Mouse (Mus musculus) hindbrain, embryonic 11.5 days (tissue): ENCODE results near the gene Mb. TPM values are rescaled to one million over a fixed set of nuclear protein-coding genes. Genes with fewer than 3 reads are reported as not detected.
A peak's percentile ranks its signal among the peaks of the same experiment; 100 is the strongest.

Experiments used
- ATAC-seq: fragments of 200-750 bp; cut with Nextera tagmentation; 2 replicates; pipeline ENCODE4 v1.8.0; 2017; ENCODE audit warnings: mild to moderate bottlenecking, moderate TSS enrichment, moderate library complexity; ENCODE audit not compliant: low FRiP score
- DNase-seq: peaks from one replicate; pipeline ENCODE4 v3.0.0-alpha.2; 2015; ENCODE audit warnings: low spot score
- H3K27ac ChIP-seq: fragments of 300-500 bp; sonication (generic); 2 replicates; pipeline ENCODE4 v1.5.1; 2014; ENCODE audit warnings: mild to moderate bottlenecking, low read depth, low read length
- H3K27me3 ChIP-seq: fragments of 300-500 bp; sonication (generic); 2 replicates; pipeline ENCODE4 v1.6.1; 2014; ENCODE audit warnings: mild to moderate bottlenecking, low read length, moderate library complexity, mixed read lengths; ENCODE audit not compliant: control insufficient read depth, insufficient read depth
- H3K36me3 ChIP-seq: fragments of 300-500 bp; sonication (generic); 2 replicates; pipeline ENCODE4 v1.6.1; 2014; ENCODE audit warnings: mild to moderate bottlenecking, low read length, moderate library complexity, mixed read lengths; ENCODE audit not compliant: control insufficient read depth, insufficient read depth
- H3K4me1 ChIP-seq: fragments of 300-500 bp; sonication (generic); replicated peaks from 2 replicates; pipeline ENCODE4 v1.6.1; 2014; ENCODE audit warnings: low read length, mixed read lengths; ENCODE audit not compliant: control insufficient read depth, insufficient read depth
- H3K4me2 ChIP-seq: fragments of 300-500 bp; sonication (generic); replicated peaks from 2 replicates; pipeline ENCODE4 v1.6.1; 2014; ENCODE audit warnings: mild to moderate bottlenecking, low read depth, low read length
- H3K4me3 ChIP-seq: fragments of 300-500 bp; sonication (generic); 2 replicates; pipeline ENCODE4 v1.5.1; 2014; ENCODE audit warnings: low read depth, low read length
- H3K9ac ChIP-seq: fragments of 300-500 bp; sonication (generic); 2 replicates; pipeline ENCODE4 v1.6.1; 2014; ENCODE audit warnings: low read depth, low read length
- H3K9me3 ChIP-seq: fragments of 300-500 bp; sonication (generic); 2 replicates; pipeline ENCODE4 v1.6.1; 2016; ENCODE audit warnings: low read length; ENCODE audit not compliant: control insufficient read depth
- WGBS: fragments of 180-500 bp; shearing (Covaris S2); extraction: QIAGEN DNeasy Blood & Tissue Kit; methylation state at CpG from one replicate; pipeline ENCODE4 v1.1.7; 2014; 5-methylcytosine and 5-hydroxymethylcytosine counted together
- polyA plus RNA-seq: library from polyadenylated mRNA; unstranded; fragments of >200 nt; fragmentation: Nextera tagmentation; extraction: Ambion mirVana; gene quantifications from 2 replicates; pipeline ENCODE4 v1.2.1, GENCODE M21; 2014

Mb gene
- polyA plus RNA-seq, 1 experiment from 2014 or later: 0.39 TPM

- no peak overlapping the region for H3K27ac ChIP-seq
- no peak for DNase-seq
- H3K4me1 ChIP-seq: peaks cover 3% of the 10 kb centered on the region; the same call in 1 of the 2 replicates
- H3K4me3 ChIP-seq: no peak overlapping the region
- H3K4me2 ChIP-seq: no peak overlapping the region
- ATAC-seq: no peak
- no peaks in the 10 kb centered on the region for H3K9me3 ChIP-seq
- H3K27me3 ChIP-seq: no peaks in the 10 kb centered on the region
- H3K36me3 ChIP-seq: no peaks in the 10 kb centered on the region
- H3K9ac ChIP-seq: no peak overlapping the region
Measured at GRCm38 (mm10) chr15:77017897-77018296, 32.6 kb downstream of the Mb start.

GRCm38 (mm10) chr15:77016509-77016908 is 34.0 kb downstream of the Mb start:
- Histone ChIP-seq H3K27ac (no peak overlapping the region), H3K4me3 (no peak overlapping the region), H3K4me2 (no peak overlapping the region), H3K4me1 (peaks cover 3% of the 10 kb centered on the region; the same call in 1 of the 2 replicates), H3K9me3 (no peaks in the 10 kb centered on the region), H3K27me3 (no peaks in the 10 kb centered on the region), H3K36me3 (no peaks in the 10 kb centered on the region), H3K9ac (no peak overlapping the region)
- ATAC-seq: no peak
- WGBS: 92% methylated on average over 6 of the region's 6 CpGs
- DNase-seq: no peak

- no peak overlapping the region for H3K4me3 ChIP-seq
- peaks cover 3% of the 10 kb centered on the region; the same call in 1 of the 2 replicates for H3K4me1 ChIP-seq
- H3K27me3 ChIP-seq: no peaks in the 10 kb centered on the region
- no peak for DNase-seq
- no peak overlapping the region for H3K27ac ChIP-seq
- no peak overlapping the region for H3K9ac ChIP-seq
- H3K4me2 ChIP-seq: no peak overlapping the region
- no peaks in the 10 kb centered on the region for H3K36me3 ChIP-seq
- 54% methylated on average over 4 of the region's 4 CpGs for WGBS
- ATAC-seq: no peak
- no peaks in the 10 kb centered on the region for H3K9me3 ChIP-seq
Measured at GRCm38 (mm10) chr15:77014985-77015384, 35.5 kb downstream of the Mb start.

- Histone ChIP-seq H3K4me3 (no peak overlapping the region), H3K4me2 (no peak overlapping the region), H3K27me3 (no peaks in the 10 kb centered on the region), H3K27ac (no peak overlapping the region), H3K9me3 (no peaks in the 10 kb centered on the region), H3K9ac (no peak overlapping the region), H3K4me1 (peaks cover 3% of the 10 kb centered on the region; the same call in 1 of the 2 replicates), H3K36me3 (no peaks in the 10 kb centered on the region)
- 65% methylated on average over 6 of the region's 6 CpGs for WGBS
- no peak for ATAC-seq
- DNase-seq: peak; percentile 19
Measured at GRCm38 (mm10) chr15:77014431-77014830, 36.0 kb downstream of the Mb start.

GRCm38 (mm10) chr15:77013753-77014241 is 36.7 kb downstream of the Mb start:
- WGBS: 34% methylated on average over 15 of the region's 15 CpGs
- DNase-seq: peak; percentile 29
- Histone ChIP-seq H3K9ac (no peak overlapping the region), H3K27ac (0 out of 2 replicates have a peak overlapping the region, but pooled peaks have one; percentile 33), H3K9me3 (no peaks in the 10 kb centered on the region), H3K36me3 (no peaks in the 10 kb centered on the region), H3K27me3 (no peaks in the 10 kb centered on the region), H3K4me3 (no peak overlapping the region), H3K4me1 (peaks cover 3% of the 10 kb centered on the region; the same call in 1 of the 2 replicates), H3K4me2 (no peak overlapping the region)
- ATAC-seq: no peak

GRCm38 (mm10) chr15:77008851-77009250 is 41.6 kb downstream of the Mb start:
- no peak overlapping the region for H3K4me3 ChIP-seq
- no peak overlapping the region for H3K27ac ChIP-seq
- no peaks in the 10 kb centered on the region for H3K36me3 ChIP-seq
- DNase-seq (no peak), ATAC-seq (no peak)
- no peaks in the 10 kb centered on the region for H3K27me3 ChIP-seq
- 91% methylated on average over 6 of the region's 6 CpGs for WGBS
- no peak overlapping the region for H3K9ac ChIP-seq
- H3K4me1 ChIP-seq: peaks cover 3% of the 10 kb centered on the region; the same call in 1 of the 2 replicates
- H3K9me3 ChIP-seq: no peaks in the 10 kb centered on the region
- no peak overlapping the region for H3K4me2 ChIP-seq

- H3K36me3 ChIP-seq: no peaks in the 10 kb centered on the region
Measured at GRCm38 (mm10) chr15:77003868-77004215, 46.6 kb downstream of the Mb start.

GRCm38 (mm10) chr15:77003173-77003867 is 47.1 kb downstream of the Mb start:
- Histone ChIP-seq H3K4me2 (no peak overlapping the region), H3K27ac (no peak overlapping the region), H3K4me1 (no peaks in the 10 kb centered on the region), H3K4me3 (no peak overlapping the region), H3K9ac (no peak overlapping the region), H3K36me3 (no peaks in the 10 kb centered on the region), H3K9me3 (no peaks in the 10 kb centered on the region), H3K27me3 (no peaks in the 10 kb centered on the region)
- ATAC-seq (no peak), DNase-seq (no peak)
- WGBS: 77% methylated on average over 3 of the region's 3 CpGs

More at GRCm38 (mm10) chr15:77003868-77004215, 46.6 kb downstream of the Mb start:
- H3K27me3 ChIP-seq: no peaks in the 10 kb centered on the region
- no peaks in the 10 kb centered on the region for H3K9me3 ChIP-seq
- DNase-seq (peak; percentile 70), ATAC-seq (no peak)
- H3K9ac ChIP-seq: no peak overlapping the region
- H3K4me2 ChIP-seq: no peak overlapping the region
- WGBS: 21% methylated on average over 3 of the region's 3 CpGs
- no peak overlapping the region for H3K4me3 ChIP-seq
- H3K27ac ChIP-seq: no peak overlapping the region
- H3K4me1 ChIP-seq: no peaks in the 10 kb centered on the region
